Mouse (Mus musculus) heart, embryonic 16.5 days (tissue): ENCODE data around the gene Cib4. TPM values are rescaled to one million over a fixed set of nuclear protein-coding genes. Genes with fewer than 3 reads are reported as not detected.

Experiments used
- ATAC-seq: fragments of 200-750 bp; cut with Nextera tagmentation; replicated peaks from 2 replicates; pipeline ENCODE4 v1.8.0; 2017; ENCODE audit warnings: moderate number of reproducible peaks; ENCODE audit not compliant: insufficient read depth, low FRiP score; ENCODE audit errors: extremely low read depth
- H3K27ac ChIP-seq: fragments of 300-500 bp; sonication (generic); 2 replicates; pipeline ENCODE4 v1.5.1; 2014; ENCODE audit warnings: mild to moderate bottlenecking, low read length, control low read depth, moderate library complexity
- H3K27me3 ChIP-seq: fragments of 300-500 bp; sonication (generic); 2 replicates; pipeline ENCODE4 v1.6.1; 2014; ENCODE audit warnings: low read length, mixed read lengths; ENCODE audit not compliant: control insufficient read depth, insufficient read depth
- H3K36me3 ChIP-seq: fragments of 300-500 bp; sonication (generic); 2 replicates; pipeline ENCODE4 v1.6.1; 2014; ENCODE audit not compliant: control insufficient read depth, insufficient read depth
- H3K4me1 ChIP-seq: fragments of 300-500 bp; sonication (generic); 2 replicates; pipeline ENCODE4 v1.6.1; 2014; ENCODE audit warnings: low read length, mixed read lengths; ENCODE audit not compliant: control insufficient read depth, insufficient read depth
- H3K4me2 ChIP-seq: fragments of 300-500 bp; sonication (generic); 2 replicates; pipeline ENCODE4 v1.6.1; 2014; ENCODE audit warnings: low read depth, mild to moderate bottlenecking, control low read depth, low read length
- H3K4me3 ChIP-seq: fragments of 300-500 bp; sonication (generic); 2 replicates; pipeline ENCODE4 v1.5.1; 2014; ENCODE audit warnings: mild to moderate bottlenecking, control low read depth, low read length
- H3K9ac ChIP-seq: fragments of 300-500 bp; sonication (generic); 2 replicates; pipeline ENCODE4 v1.6.1; 2014; ENCODE audit warnings: low read length, control low read depth
- H3K9me3 ChIP-seq: fragments of 300-500 bp; sonication (generic); replicated peaks from 2 replicates; pipeline ENCODE4 v1.6.1; 2016; ENCODE audit warnings: low read length; ENCODE audit not compliant: control insufficient read depth
- WGBS: fragments of 180-500 bp; shearing (Covaris S2); extraction: QIAGEN DNeasy Blood & Tissue Kit; methylation state at CpG from one replicate; pipeline ENCODE4 v1.1.7; 2014; 5-methylcytosine and 5-hydroxymethylcytosine counted together
- polyA plus RNA-seq: library from polyadenylated mRNA; unstranded; fragments of >200 nt; fragmentation: Nextera tagmentation; extraction: Ambion mirVana; gene quantifications from 2 replicates; pipeline ENCODE4 v1.2.1, GENCODE M21; 2015

Gene Cib4
- not detected in 2 replicates for polyA plus RNA-seq

DNA sequence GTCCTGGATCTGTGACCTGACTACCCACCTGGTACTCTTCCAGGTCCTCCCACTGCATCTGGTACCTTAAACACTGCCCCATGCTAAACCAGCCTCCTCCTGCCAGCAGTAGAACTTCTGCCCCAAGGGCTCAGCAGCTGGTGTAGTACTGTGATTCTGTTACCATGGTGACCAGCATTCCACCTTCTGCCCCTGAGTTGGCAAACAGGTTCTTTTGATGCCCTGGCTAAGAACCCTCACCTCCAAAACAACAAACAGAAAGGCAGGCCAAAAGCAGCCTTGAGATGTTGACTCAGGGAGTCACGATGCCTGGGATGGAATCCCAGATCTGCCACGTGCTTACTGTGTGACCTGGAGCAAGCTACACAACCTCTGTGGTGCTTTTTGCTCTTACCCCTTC is at the start of gene Cib4:
Gene Cib4, minus strand, starts transcription at position 139 of the 400 bp plus-strand sequence.
- no peaks in the 10 kb centered on the region for H3K9me3 ChIP-seq
- H3K4me1 ChIP-seq = 0 out of 2 replicates have a peak, but pooled peaks cover 2% of the 10 kb centered on the region
- 56% methylated on average over 2 of the region's 2 CpGs for WGBS
- no peak within 1 kb of the TSS for H3K4me2 ChIP-seq
- no peak within 1 kb of the TSS for H3K4me3 ChIP-seq
- no peaks in the 10 kb centered on the region for H3K36me3 ChIP-seq
- H3K27me3 ChIP-seq = no peaks in the 10 kb centered on the region
- H3K27ac ChIP-seq = no peak within 1 kb of the TSS
- H3K9ac ChIP-seq = 0 out of 2 replicates have a peak within 1 kb of the TSS, but pooled peaks have one; percentile 30
- no peak for ATAC-seq

GRCm38 (mm10) chr5:30594953-30595560 is 49.4 kb upstream of the Cib4 start:
- Histone ChIP-seq H3K4me2 (no peak overlapping the region), H3K4me3 (no peak overlapping the region), H3K36me3 (no peaks in the 10 kb centered on the region), H3K4me1 (peaks cover 54% of the 10 kb centered on the region), H3K27ac (peak overlapping the region; percentile 78), H3K9me3 (no peaks in the 10 kb centered on the region), H3K27me3 (peaks cover 6% of the 10 kb centered on the region; the same call in 1 of the 2 replicates), H3K9ac (no peak overlapping the region)
- WGBS = 32% methylated on average over 6 of the region's 6 CpGs
- ATAC-seq = no peak

DNA sequence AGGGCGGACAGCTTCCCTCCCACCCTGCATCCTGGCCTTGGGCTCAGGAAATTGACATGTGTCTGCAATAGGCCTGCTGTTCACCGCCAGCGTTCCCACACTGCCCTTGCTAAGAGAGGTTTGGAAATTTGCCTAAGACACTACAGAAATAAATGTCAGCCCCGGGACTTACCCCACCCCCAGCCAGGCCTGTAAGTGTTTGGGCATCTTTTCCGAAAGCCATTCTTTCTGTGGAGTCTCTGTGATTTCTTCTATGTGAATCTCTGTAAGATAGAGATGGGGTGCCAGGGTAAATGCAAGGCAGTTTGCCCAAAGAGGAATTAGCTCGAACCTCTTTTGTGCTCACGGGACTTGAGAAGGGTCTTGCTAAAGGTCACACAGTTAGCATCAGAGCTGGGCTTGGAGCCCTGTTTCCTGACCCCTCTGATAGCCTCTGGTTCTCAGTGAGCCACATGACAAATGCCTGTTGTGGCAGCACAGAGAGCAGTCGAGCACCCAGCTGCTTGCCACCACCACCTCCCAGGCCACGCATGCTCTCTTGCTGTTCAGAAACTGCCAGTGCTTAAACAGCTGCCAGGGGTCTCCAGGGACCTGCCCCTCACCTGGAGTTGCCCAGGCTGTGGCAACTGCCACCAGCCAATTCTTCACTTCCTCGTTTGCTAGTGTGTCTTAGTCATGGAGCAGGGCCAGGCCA is 48.3 kb upstream of the Cib4 start:
- Histone ChIP-seq H3K9me3 (no peaks in the 10 kb centered on the region), H3K27ac (peak overlapping the region; percentile 78), H3K4me3 (no peak overlapping the region), H3K9ac (peak overlapping the region; percentile 49), H3K27me3 (peaks cover 13% of the 10 kb centered on the region), H3K4me2 (peak overlapping the region; percentile 3; the same call in 1 of the 2 replicates), H3K4me1 (peaks cover 64% of the 10 kb centered on the region), H3K36me3 (no peaks in the 10 kb centered on the region)
- WGBS = 12% methylated on average over 10 of the region's 10 CpGs
- ATAC-seq = peak; percentile 64

DNA sequence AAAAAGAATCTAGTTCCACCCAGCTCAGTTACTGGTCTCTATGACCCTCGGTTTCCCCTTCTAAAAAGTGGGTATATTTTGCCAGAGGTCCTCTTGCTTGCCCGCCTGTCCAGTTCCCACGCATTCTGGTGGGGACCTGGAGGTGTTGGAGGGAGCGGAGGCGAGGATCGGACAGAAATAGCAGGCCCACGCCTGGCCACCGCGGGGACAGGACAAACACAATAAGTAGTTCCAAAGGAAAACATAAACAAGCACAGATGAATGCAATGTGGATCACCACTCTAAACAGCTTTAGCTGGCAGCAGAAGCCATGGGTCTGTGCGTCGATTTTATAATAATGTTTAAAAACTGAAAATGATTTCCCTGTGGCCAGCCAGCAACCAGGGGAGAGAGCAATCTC is 47.7 kb upstream of the Cib4 start:
- H3K9ac ChIP-seq = peak overlapping the region; percentile 49
- peaks cover 66% of the 10 kb centered on the region for H3K4me1 ChIP-seq
- H3K9me3 ChIP-seq = no peaks in the 10 kb centered on the region
- no peaks in the 10 kb centered on the region for H3K36me3 ChIP-seq
- peak overlapping the region; percentile 78 for H3K27ac ChIP-seq
- H3K4me2 ChIP-seq = peak overlapping the region; percentile 3; the same call in 1 of the 2 replicates
- H3K4me3 ChIP-seq = no peak overlapping the region
- 45% methylated on average over 11 of the region's 11 CpGs for WGBS
- ATAC-seq = no peak
- H3K27me3 ChIP-seq = peaks cover 13% of the 10 kb centered on the region

GRCm38 (mm10) chr5:30592279-30592980 is 46.8 kb upstream of the Cib4 start:
- Histone ChIP-seq H3K27ac (peak overlapping the region; percentile 5), H3K36me3 (no peaks in the 10 kb centered on the region), H3K4me1 (peaks cover 66% of the 10 kb centered on the region), H3K4me2 (no peak overlapping the region), H3K4me3 (no peak overlapping the region), H3K27me3 (peaks cover 15% of the 10 kb centered on the region), H3K9me3 (no peaks in the 10 kb centered on the region), H3K9ac (no peak overlapping the region)
- no peak for ATAC-seq
- 76% methylated on average over 11 of the region's 11 CpGs for WGBS

DNA sequence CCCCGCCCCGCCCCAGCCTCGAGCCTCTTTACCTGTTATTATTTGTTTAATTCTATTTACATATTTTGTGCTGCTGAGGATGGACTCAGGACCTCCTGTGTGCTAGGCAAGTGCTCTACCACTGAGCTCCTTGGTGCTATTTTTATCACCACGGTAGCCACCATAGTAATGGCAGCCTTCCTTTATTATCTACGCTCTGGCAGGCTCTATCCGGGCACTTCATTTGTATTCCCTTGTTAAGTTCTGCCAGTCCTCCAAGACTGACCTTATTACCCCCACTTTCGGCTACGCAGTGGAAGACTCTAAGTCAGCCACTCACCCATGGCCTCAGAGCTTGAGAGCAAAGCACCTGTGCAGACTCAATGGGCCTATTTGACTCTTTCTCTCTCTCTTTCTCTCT is 46.1 kb upstream of the Cib4 start:
- WGBS = 65% methylated on average over 8 of the region's 8 CpGs
- Histone ChIP-seq H3K9ac (no peak overlapping the region), H3K4me2 (no peak overlapping the region), H3K4me3 (no peak overlapping the region), H3K4me1 (peaks cover 69% of the 10 kb centered on the region), H3K36me3 (no peaks in the 10 kb centered on the region), H3K27me3 (peaks cover 15% of the 10 kb centered on the region), H3K9me3 (no peaks in the 10 kb centered on the region), H3K27ac (peak overlapping the region; percentile 46)
- no peak for ATAC-seq

DNA sequence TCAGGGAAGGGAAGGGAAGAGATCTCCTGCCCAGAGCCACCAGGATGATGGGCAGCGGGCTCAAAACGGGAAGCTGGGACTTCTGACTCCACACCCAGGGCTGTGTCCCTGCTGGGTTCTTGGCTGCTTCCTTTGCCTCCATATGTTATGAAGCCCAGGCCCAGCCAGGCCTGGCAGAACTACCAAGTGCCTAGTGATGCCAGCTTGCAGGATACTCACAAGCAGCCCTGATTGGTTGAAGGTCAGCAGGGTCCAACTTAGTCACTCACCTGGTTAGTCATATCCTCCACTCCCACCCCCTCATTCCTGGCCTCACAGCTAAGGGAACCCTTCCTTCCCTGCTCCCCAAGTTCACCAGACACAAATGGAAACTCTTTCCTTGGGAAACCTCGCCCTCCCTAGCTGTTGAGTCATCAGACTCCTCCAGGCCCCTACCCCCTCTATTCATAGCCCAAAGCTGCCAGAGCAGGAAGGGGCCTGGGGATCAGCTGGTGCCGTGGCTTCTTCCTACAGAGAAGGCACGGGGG is 45.6 kb upstream of the Cib4 start:
- Histone ChIP-seq H3K36me3 (no peaks in the 10 kb centered on the region), H3K4me1 (peaks cover 74% of the 10 kb centered on the region), H3K9ac (no peak overlapping the region), H3K4me3 (no peak overlapping the region), H3K27me3 (peaks cover 15% of the 10 kb centered on the region), H3K4me2 (no peak overlapping the region), H3K27ac (peak overlapping the region; percentile 46), H3K9me3 (no peaks in the 10 kb centered on the region)
- no peak for ATAC-seq
- 38% methylated on average over 5 of the region's 5 CpGs for WGBS

- ATAC-seq = no peak
- no peak overlapping the region for H3K4me3 ChIP-seq
These were observed 44.6 kb upstream of the Cib4 start for GRCm38 (mm10) chr5:30590231-30590630.

More at GRCm38 (mm10) chr5:30590231-30590630, 44.6 kb upstream of the Cib4 start:
- WGBS = 77% methylated on average over 5 of the region's 5 CpGs
- peak overlapping the region; percentile 74; the same call in 1 of the 2 replicates for H3K4me2 ChIP-seq
- H3K9ac ChIP-seq = no peak overlapping the region
- no peaks in the 10 kb centered on the region for H3K36me3 ChIP-seq
- peaks cover 15% of the 10 kb centered on the region for H3K27me3 ChIP-seq
- peaks cover 68% of the 10 kb centered on the region for H3K4me1 ChIP-seq
- H3K27ac ChIP-seq = no peak overlapping the region
- no peaks in the 10 kb centered on the region for H3K9me3 ChIP-seq
